Mouse (Mus musculus) forebrain, embryonic 14.5 days (tissue): ENCODE measurements around the gene Prkci. TPM values are rescaled to one million over a fixed set of nuclear protein-coding genes. Genes with fewer than 3 reads are reported as not detected.

Experiments used
- ATAC-seq: fragments of 200-750 bp; cut with Nextera tagmentation; 2 replicates; pipeline ENCODE4 v1.8.0; 2017; ENCODE audit warnings: mild to moderate bottlenecking, moderate library complexity
- DNase-seq: peaks from one replicate; pipeline ENCODE4 v3.0.0-alpha.2; 2015; ENCODE audit warnings: low spot score
- H3K27ac ChIP-seq: fragments of 300-500 bp; sonication (generic); 2 replicates; pipeline ENCODE4 v1.5.1; 2014; ENCODE audit warnings: low read depth, mild to moderate bottlenecking, control low read depth, low read length, moderate library complexity
- H3K27me3 ChIP-seq: fragments of 300-500 bp; sonication (generic); replicated peaks from 2 replicates; pipeline ENCODE4 v1.6.1; 2014; ENCODE audit warnings: low read length, control low read depth, mixed read lengths; ENCODE audit not compliant: control insufficient read depth, insufficient read depth
- H3K36me3 ChIP-seq: fragments of 300-500 bp; sonication (generic); 2 replicates; pipeline ENCODE4 v1.6.1; 2014; ENCODE audit warnings: low read length, control low read depth; ENCODE audit not compliant: control insufficient read depth, insufficient read depth
- H3K4me1 ChIP-seq: fragments of 300-500 bp; sonication (generic); 2 replicates; pipeline ENCODE4 v1.6.1; 2014; ENCODE audit warnings: antibody characterized with exemption, low read length, control low read depth; ENCODE audit not compliant: control insufficient read depth, insufficient read depth
- H3K4me2 ChIP-seq: fragments of 300-500 bp; sonication (generic); 2 replicates; pipeline ENCODE4 v1.6.1; 2014; ENCODE audit warnings: mild to moderate bottlenecking, control low read depth, low read length
- H3K4me3 ChIP-seq: fragments of 300-500 bp; sonication (generic); 2 replicates; pipeline ENCODE4 v1.5.1; 2014; ENCODE audit warnings: low read depth, low read length, control low read depth
- H3K9ac ChIP-seq: fragments of 300-500 bp; sonication (generic); 2 replicates; pipeline ENCODE4 v1.6.1; 2014; ENCODE audit warnings: mild to moderate bottlenecking, low read length, control low read depth, moderate library complexity
- H3K9me3 ChIP-seq: fragments of 300-500 bp; sonication (generic); replicated peaks from 2 replicates; pipeline ENCODE4 v1.6.1; 2016; ENCODE audit warnings: low read length, control low read depth, mixed read lengths; ENCODE audit not compliant: control insufficient read depth
- WGBS: fragments of 180-500 bp; shearing (Covaris S2); extraction: QIAGEN DNeasy Blood & Tissue Kit; methylation state at CpG from one replicate; pipeline ENCODE4 v1.1.7; 2014; 5-methylcytosine and 5-hydroxymethylcytosine counted together
- polyA plus RNA-seq: library from polyadenylated mRNA; unstranded; fragments of >200 nt; fragmentation: Nextera tagmentation; extraction: Ambion mirVana; gene quantifications from 2 replicates; pipeline ENCODE4 v1.2.1, GENCODE M21; 2014

Prkci gene
- polyA plus RNA-seq: 24.8 and 25.8 TPM in 2 replicates

- ATAC-seq (peak; percentile 99), DNase-seq (peak; percentile 99)
- Histone ChIP-seq H3K4me2 (peak within 1 kb of the TSS; percentile 68), H3K27me3 (no peaks in the 10 kb centered on the region), H3K4me1 (peaks cover 11% of the 10 kb centered on the region), H3K4me3 (peak within 1 kb of the TSS; percentile 84), H3K9ac (peak within 1 kb of the TSS; percentile 80), H3K27ac (peak within 1 kb of the TSS; percentile 61; the same call in 1 of the 2 replicates), H3K9me3 (no peaks in the 10 kb centered on the region), H3K36me3 (no peaks in the 10 kb centered on the region)
- under 1% methylated on average over 49 of the region's 50 CpGs for WGBS
These were observed at the start of gene Prkci for GRCm38 (mm10) chr3:30995283-30995898. Gene Prkci, plus strand, starts transcription at chr3:30995747.

- H3K36me3 ChIP-seq: peaks cover 55% of the 10 kb centered on the region
- H3K9ac ChIP-seq: no peak overlapping the region
- ATAC-seq (no peak), DNase-seq (no peak)
- H3K4me3 ChIP-seq: no peak overlapping the region
- no peaks in the 10 kb centered on the region for H3K4me1 ChIP-seq
- 78% methylated on average over 3 of the region's 3 CpGs for WGBS
- no peak overlapping the region for H3K4me2 ChIP-seq
- H3K27me3 ChIP-seq: no peaks in the 10 kb centered on the region
- H3K9me3 ChIP-seq: no peaks in the 10 kb centered on the region
- no peak overlapping the region for H3K27ac ChIP-seq
These were observed 43.9 kb upstream of the Prkci start for GRCm38 (mm10) chr3:30951652-30952051.

- Histone ChIP-seq H3K9ac (no peak overlapping the region), H3K9me3 (no peaks in the 10 kb centered on the region), H3K36me3 (peaks cover 50% of the 10 kb centered on the region), H3K27ac (no peak overlapping the region), H3K4me3 (no peak overlapping the region), H3K4me1 (no peaks in the 10 kb centered on the region), H3K27me3 (no peaks in the 10 kb centered on the region), H3K4me2 (no peak overlapping the region)
- no peak for DNase-seq
- 85% methylated on average over 12 of the region's 12 CpGs for WGBS
- no peak for ATAC-seq
These were observed 43.1 kb upstream of the Prkci start for GRCm38 (mm10) chr3:30952273-30953070.

GRCm38 (mm10) chr3:30956327-30956726 lies 39.2 kb upstream of the Prkci start:
- Histone ChIP-seq H3K27me3 (no peaks in the 10 kb centered on the region), H3K27ac (no peak overlapping the region), H3K4me1 (peaks cover 6% of the 10 kb centered on the region; the same call in 1 of the 2 replicates), H3K9ac (no peak overlapping the region), H3K36me3 (peaks cover 64% of the 10 kb centered on the region), H3K4me3 (no peak overlapping the region), H3K4me2 (no peak overlapping the region), H3K9me3 (no peaks in the 10 kb centered on the region)
- ATAC-seq (no peak), DNase-seq (no peak)
- WGBS: 94% methylated on average over 6 of the region's 6 CpGs

- WGBS: 83% methylated on average over 2 of the region's 2 CpGs
- no peak overlapping the region for H3K27ac ChIP-seq
- peaks cover 76% of the 10 kb centered on the region for H3K36me3 ChIP-seq
- no peak overlapping the region for H3K4me3 ChIP-seq
- peaks cover 6% of the 10 kb centered on the region; the same call in 1 of the 2 replicates for H3K4me1 ChIP-seq
- ATAC-seq: no peak
- no peaks in the 10 kb centered on the region for H3K27me3 ChIP-seq
- H3K4me2 ChIP-seq: no peak overlapping the region
- DNase-seq: no peak
- H3K9ac ChIP-seq: no peak overlapping the region
- no peaks in the 10 kb centered on the region for H3K9me3 ChIP-seq
These were observed 36.8 kb upstream of the Prkci start for GRCm38 (mm10) chr3:30958709-30959108.

- Histone ChIP-seq H3K4me2 (no peak overlapping the region), H3K4me1 (peaks cover 6% of the 10 kb centered on the region; the same call in 1 of the 2 replicates), H3K4me3 (no peak overlapping the region), H3K9me3 (no peaks in the 10 kb centered on the region), H3K36me3 (peaks cover 79% of the 10 kb centered on the region), H3K27ac (peak overlapping the region; percentile 39; the same call in 1 of the 2 replicates), H3K9ac (0 out of 2 replicates have a peak overlapping the region, but pooled peaks have one; percentile 13), H3K27me3 (no peaks in the 10 kb centered on the region)
- ATAC-seq (peak; percentile 37; the same call in 1 of the 2 replicates), DNase-seq (peak; percentile 24)
- 57% methylated on average over 7 of the region's 7 CpGs for WGBS
These were observed 35.4 kb upstream of the Prkci start for GRCm38 (mm10) chr3:30959868-30960831.

- DNase-seq: no peak
- ATAC-seq: no peak
These were observed 32.4 kb upstream of the Prkci start for GRCm38 (mm10) chr3:30963100-30963499.

GRCm38 (mm10) chr3:30964216-30964615 lies 31.3 kb upstream of the Prkci start:
- Histone ChIP-seq H3K27ac (no peak overlapping the region), H3K4me1 (peaks cover 11% of the 10 kb centered on the region), H3K27me3 (no peaks in the 10 kb centered on the region), H3K4me3 (no peak overlapping the region), H3K4me2 (no peak overlapping the region), H3K9ac (no peak overlapping the region), H3K36me3 (peaks cover 57% of the 10 kb centered on the region), H3K9me3 (no peaks in the 10 kb centered on the region)
- no peak for DNase-seq
- WGBS: 84% methylated on average over 3 of the region's 3 CpGs
- ATAC-seq: no peak

More at GRCm38 (mm10) chr3:30963100-30963499, 32.4 kb upstream of the Prkci start:
- Histone ChIP-seq H3K9ac (no peak overlapping the region), H3K27ac (no peak overlapping the region), H3K9me3 (no peaks in the 10 kb centered on the region), H3K4me3 (no peak overlapping the region), H3K4me1 (peaks cover 10% of the 10 kb centered on the region), H3K36me3 (peaks cover 67% of the 10 kb centered on the region), H3K4me2 (no peak overlapping the region), H3K27me3 (no peaks in the 10 kb centered on the region)
- 97% methylated on average over 4 of the region's 4 CpGs for WGBS
